Mouse (Mus musculus) left cerebral cortex, adult 2 months (tissue): ENCODE measurements at regions not wholly inside any gene's neighbourhood (a gene's known extent, or its start where the extent isn't known, plus 50 kb on each side); places are given as distances from the start of the nearest gene placed in this dataset.

Experiments used
- DNase-seq, 2 experiments: peaks; one replicate each; pipeline ENCODE4 v3.0.0; 2021 to 2022; ENCODE audit warnings: low spot score in 2 of 2, mixed read lengths in 1 of 2; ENCODE audit errors: extremely low spot score in 1 of 2
- H3K27ac ChIP-seq: fragments of 200-600 bp; 2 replicates; pipeline ENCODE4 v1.8.1; 2022
- H3K4me3 ChIP-seq: fragments of 200-600 bp; 2 replicates; pipeline ENCODE4 v1.8.1; 2022
- CTCF ChIP-seq: fragments of 200-600 bp; IDR thresholded peaks from 2 replicates; pipeline ENCODE4 v1.8.1; 2022; ENCODE audit warnings: antibody characterized with exemption, mild to moderate bottlenecking, moderate library complexity
- intact Hi-C: fragments of 180-260 bp; cut with DNase I; formaldehyde crosslinking; loops from one replicate; pipeline ENCODE4 v1.15.1; 2025

DNA sequence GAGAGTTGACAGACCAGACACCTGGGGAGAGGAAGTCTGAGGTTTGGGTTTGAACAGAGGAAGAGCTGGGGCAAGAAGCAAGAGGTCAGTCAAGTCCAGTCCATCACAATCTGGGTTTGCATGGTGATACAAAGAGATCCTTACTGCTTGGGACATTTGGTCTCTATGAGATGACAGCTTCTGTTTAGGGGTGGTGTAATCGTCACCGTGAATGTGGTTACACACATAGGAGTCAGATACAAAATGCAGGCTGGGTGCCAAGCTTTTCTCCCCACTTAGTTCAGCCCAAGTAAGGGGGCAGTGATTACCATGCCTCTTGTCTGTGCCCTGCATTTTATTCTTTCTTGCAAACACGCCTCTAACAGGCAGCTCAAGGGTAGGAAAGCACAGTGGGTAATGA, 108.9 kb downstream of the Qrsl1 start:
- intact Hi-C loops, result no loop called here
- Histone ChIP-seq H3K4me3 (no peak overlapping the region), H3K27ac (no peak overlapping the region)
- no peak for DNase-seq
- TF ChIP-seq CTCF, result no peak

DNA sequence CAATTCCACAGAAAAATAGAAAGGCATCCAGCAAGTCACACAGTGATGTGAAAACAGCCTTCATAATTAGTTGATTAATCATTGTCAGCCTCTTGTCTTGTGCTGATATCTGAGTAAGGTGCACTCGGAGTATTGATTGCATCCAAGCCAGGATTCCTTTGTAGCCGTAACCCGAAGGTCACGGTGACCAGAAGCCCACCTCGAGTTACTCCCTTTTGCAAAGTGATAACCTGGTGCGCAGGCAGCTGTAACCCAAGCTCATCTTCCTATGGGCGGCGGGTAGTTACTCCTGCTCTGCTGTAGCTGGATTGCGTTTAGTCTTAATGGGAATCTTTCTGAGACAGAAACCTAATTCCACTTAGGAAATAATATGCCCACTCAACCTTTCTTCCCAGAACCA, 107.0 kb downstream of the Qrsl1 start:
- intact Hi-C loops, result no loop called here
- DNase-seq, result no peak
- Histone ChIP-seq H3K27ac (no peak overlapping the region), H3K4me3 (no peak overlapping the region)
- TF ChIP-seq CTCF, result no peak

DNA sequence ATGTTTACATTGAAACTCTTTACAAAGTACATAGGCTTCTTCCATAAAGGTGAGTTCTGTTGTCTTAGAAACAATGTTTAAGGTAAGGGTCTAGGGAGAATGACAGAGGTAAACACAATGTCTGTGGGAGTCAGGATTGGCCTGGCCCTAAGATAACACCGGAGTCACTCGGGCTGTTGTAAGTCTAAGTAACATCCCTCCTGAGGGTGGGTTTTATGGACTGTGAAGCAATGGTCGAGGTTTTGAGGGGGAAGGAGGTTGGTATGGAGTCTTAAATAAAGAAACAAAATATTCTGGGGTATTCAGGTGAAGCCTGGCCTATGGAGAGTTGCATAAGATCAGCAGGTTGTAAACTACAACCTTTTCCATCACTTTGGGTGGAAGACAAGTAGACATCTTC, 101.5 kb downstream of the Qrsl1 start:
- no peak overlapping the region for H3K27ac ChIP-seq
- H3K4me3 ChIP-seq, result no peak overlapping the region
- TF ChIP-seq CTCF, result no peak
- DNase-seq, result no peak
- intact Hi-C loops, result no loop called here

DNA sequence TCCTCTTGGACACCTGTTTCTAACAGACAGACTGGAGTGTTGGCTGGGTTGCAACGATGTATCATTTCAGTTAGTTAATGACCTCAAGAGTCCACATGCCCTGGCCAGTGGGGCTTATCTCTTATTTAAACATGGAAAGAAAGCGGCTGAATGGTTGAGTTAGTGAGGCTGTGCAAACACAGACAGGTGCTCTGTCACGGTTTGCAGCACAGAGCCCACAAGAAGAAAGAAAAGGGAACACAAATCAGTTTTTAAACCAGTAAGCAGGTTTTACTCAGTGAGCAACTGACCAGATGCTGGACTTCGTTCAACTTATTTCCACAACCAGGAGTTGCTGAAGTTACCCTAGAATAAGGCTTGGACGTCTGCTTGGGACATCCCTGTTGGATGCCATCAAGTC, 86.3 kb downstream of the Qrsl1 start:
- no peak overlapping the region for H3K27ac ChIP-seq
- no peak for TF ChIP-seq CTCF
- intact Hi-C loops, result no loop called here
- no peak overlapping the region for H3K4me3 ChIP-seq
- DNase-seq, result no peak

DNA sequence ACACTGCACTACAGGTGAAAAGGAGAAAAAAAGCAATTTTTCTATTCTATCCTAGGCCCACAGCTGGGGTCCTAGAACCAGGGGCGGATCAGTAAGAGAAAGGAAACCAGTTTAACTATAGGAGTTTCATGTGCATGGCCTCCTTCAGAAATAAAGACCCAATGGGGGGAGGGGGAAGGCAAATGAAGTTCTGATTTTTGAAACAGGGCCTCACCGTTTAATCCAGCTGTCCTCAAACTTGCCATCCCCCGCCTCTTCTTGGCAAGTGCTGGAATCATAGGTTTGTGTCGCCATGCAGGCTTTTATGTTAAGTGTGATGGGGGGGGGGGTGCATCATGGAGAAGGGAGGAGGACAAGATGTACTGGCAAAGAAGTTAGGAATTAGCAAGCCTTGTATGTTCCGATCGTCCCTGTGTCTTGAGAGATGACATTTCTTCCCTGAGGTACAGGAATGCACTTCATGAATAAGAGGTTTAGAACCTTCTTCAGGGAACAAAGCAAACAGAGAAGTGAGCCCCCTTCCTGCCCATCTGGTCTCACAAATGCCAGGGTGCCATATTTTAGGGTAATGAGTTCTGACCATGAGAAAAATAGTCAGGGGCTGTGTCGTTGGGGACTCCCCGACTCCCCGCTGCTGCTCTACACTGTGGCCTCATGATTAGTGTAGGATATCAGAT, 83.9 kb downstream of the Qrsl1 start:
- DNase-seq, result no peak
- H3K4me3 ChIP-seq, result no peak overlapping the region
- intact Hi-C loops, result no loop called here
- no peak for TF ChIP-seq CTCF
- H3K27ac ChIP-seq, result no peak overlapping the region

DNA sequence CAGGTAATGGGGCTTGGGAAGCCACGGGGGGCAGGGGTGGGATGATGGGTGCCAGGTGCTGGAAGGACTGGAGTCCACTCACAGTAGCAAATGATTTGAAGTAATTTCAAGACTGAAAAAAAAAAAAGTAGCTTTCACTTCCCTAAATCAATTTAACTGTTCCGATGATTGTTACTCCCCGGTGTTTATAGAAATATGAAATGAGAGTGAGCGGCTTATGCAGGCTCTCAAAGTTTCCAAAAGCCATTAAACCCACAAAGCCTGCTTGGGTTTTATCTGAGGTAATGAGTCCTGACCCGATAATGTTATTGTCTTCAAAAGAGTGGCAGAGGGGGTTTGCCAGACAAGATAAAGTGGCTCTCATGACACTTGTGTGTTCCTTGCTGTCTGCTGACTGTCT, 82.9 kb downstream of the Qrsl1 start:
- no peak overlapping the region for H3K27ac ChIP-seq
- DNase-seq, result no peak
- no peak overlapping the region for H3K4me3 ChIP-seq
- intact Hi-C loops, result no loop called here
- no peak for TF ChIP-seq CTCF

DNA sequence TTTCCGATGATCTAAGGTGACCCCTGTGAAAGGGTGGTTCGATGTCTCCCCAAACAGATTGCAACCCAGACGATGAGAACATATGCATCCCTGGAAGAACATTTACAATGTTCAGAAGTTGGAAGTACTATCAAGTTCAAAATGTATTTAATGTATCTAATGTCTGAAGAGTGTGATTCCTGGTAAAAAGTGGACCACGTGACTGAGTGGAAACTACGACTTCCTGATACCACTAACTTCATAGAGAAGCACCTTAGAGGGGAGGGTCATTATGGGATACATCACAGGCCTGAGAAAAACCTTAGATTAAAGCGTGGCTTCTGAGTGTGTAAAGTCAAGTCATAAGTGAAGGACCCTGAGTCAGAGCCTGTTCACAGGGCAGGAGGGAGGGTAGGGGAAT, 82.1 kb downstream of the Qrsl1 start:
- TF ChIP-seq CTCF, result no peak
- intact Hi-C loops, result no loop called here
- no peak overlapping the region for H3K27ac ChIP-seq
- no peak for DNase-seq
- no peak overlapping the region for H3K4me3 ChIP-seq

DNA sequence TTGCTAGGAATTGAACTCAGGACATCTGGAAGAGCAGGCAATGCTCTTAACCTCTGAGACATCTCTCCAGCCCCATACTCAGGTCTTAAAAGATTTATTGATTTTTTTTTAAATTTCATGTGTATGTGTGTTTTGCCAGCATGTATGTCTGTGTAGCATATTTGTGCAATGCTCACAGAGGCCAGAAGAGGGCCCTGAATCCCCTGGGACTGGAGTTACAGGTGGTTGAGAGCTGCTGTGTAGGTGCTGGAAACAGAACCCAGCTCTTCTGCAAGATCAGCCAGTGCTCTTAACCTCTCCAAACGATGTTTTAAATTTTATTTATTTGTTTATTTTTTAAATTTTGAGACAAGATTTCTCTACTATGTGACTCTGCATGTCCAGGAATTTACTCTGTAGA, 78.9 kb downstream of the Qrsl1 start:
- Histone ChIP-seq H3K27ac (no peak overlapping the region), H3K4me3 (no peak overlapping the region)
- intact Hi-C loops, result no loop called here
- TF ChIP-seq CTCF, result no peak
- no peak for DNase-seq

DNA sequence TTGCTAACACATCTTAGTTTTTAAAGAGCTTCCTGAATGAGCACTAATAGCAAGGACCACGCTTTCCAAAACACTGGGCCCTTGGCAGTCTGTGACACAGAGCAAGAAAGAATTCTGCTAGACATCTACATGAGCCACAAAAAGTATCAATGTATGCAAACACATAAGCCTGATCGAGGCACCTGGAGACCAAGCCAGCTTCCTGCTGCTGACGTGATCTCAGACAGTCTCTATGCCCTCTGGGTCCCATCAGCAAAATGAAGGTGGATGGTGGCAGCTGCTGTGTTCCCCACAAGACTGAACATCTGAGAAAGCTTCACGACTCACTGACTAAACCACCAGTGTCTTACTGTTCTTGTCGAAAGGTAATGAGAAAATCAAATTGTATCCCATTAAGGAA, 77.5 kb downstream of the Qrsl1 start:
- DNase-seq, result no peak
- no peak for TF ChIP-seq CTCF
- no peak overlapping the region for H3K4me3 ChIP-seq
- intact Hi-C loops, result no loop called here
- H3K27ac ChIP-seq, result no peak overlapping the region
